Mouse (Mus musculus) heart, postnatal 14 days (tissue): ENCODE measurements around the gene Prpf4. TPM values are rescaled to one million over a fixed set of nuclear protein-coding genes. Genes with fewer than 3 reads are reported as not detected.

Experiments used
- DNase-seq, 2 experiments: peaks; one replicate each; pipeline ENCODE4 v3.0.0; 2021 to 2022
- intact Hi-C: fragments of 180-260 bp; cut with DNase I; formaldehyde crosslinking; loops from one replicate; pipeline ENCODE4 v1.15.1; 2025
- total RNA-seq, 2 experiments: library from RNA; stranded (reverse); gene quantifications; 2 replicates each; pipeline ENCODE4 v1.2.3; 2021

Prpf4 gene
- total RNA-seq, 2 experiments from 2014 or later: 9.7 to 10.7 TPM

- intact Hi-C loops: no loop called here
- no peak for DNase-seq
Measured at GRCm38 (mm10) chr4:62431522-62431921, 22.9 kb downstream of the Prpf4 start.

GRCm38 (mm10) chr4:62433939-62434870 is 25.6 kb downstream of the Prpf4 start:
- DNase-seq: no peak
- intact Hi-C loops: no loop called here

DNA sequence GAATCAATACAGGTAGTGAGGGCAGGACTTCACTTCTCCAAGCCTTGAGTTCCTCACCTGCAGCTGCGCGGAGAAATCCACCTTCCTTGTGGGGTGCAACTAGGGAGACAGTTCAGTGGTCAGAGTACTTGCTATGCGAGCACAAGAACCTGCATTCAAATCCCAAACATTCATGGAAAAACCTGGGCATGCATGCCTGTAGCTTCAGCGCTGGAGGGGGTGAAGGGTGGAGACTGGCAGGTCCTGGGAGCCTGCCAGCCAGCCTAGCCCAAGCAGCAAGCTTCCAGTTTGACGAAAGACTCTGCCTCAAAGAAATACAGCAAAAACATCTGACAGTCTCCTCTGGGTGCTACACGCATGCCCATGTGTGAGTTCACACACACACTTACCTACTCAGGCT is 26.5 kb downstream of the Prpf4 start, which contains the start of gene Rnf183:
Rnf183 (minus strand) TSS at position 172 of the 400 bp plus-strand sequence.
- intact Hi-C loops: no loop called here
- no peak for DNase-seq

DNA sequence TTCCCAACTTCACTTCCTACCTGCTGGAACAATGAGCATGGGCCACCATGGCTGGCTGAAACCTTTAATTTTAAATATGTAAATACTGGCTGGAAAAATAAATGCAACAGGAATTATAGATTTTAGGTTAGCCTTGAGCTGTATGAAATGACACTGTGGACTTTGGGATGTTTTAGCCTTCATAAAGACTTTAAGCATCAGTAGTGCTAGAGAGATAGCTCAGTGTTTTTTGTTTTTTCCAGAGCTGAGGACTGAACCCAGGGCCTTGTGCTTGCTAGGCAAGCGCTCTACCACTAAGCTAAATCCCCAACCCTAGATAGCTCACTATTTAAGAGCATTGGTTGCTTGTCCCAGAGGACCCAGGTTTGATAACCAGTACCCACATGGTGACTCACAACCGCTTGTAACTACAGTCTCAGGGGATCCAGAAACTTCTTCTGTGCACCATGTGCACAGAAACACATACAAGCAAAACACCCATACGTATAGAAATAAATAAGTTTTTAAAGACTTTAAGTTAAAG is 28.7 kb downstream of the Prpf4 start:
- intact Hi-C loops: no loop called here
- DNase-seq: no peak

GRCm38 (mm10) chr4:62437871-62438270 is 29.3 kb downstream of the Prpf4 start:
- DNase-seq: no peak
- intact Hi-C loops: no loop called here

DNA sequence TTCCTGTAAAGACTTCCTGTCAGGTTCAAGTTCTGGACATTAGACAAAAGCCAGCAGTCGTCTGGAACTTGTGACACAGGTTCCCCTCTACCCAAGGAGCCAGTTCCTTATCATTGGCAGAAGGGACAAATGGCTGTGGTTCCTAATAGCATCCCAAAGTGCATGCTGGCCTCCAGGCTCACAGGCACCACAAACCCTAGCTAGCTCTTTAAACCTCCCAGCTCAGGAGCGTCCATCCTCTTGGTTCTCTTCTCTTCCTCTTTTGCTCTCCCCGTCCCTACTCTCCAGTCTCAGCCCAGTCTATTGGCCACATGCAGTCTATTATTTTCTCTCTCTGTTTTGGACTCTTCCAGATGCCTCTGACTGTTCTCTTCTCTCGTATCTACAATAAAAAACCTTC is 31.2 kb downstream of the Prpf4 start:
- DNase-seq: no peak
- intact Hi-C loops: no loop called here

GRCm38 (mm10) chr4:62440544-62440943 is 31.9 kb downstream of the Prpf4 start:
- intact Hi-C loops: no loop called here
- DNase-seq: no peak

DNA sequence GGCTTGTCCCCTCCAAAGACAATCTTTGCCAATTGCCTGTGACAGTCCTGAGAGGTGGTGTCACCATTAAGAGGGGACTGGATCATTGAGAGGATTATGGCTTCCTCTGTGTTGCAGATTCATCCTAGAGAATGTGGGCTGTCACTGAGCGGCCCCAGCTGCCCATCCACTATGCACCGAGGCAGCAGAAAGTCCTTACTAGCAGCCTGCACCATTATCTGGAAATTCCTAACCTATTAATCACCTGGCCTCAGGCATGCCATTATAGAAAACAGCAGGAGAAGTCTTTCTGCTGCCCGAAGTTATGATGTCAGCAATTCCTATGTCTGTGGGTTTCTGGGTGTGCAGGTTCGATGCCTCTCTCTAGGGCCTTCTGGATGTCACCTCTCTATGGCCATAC is 32.4 kb downstream of the Prpf4 start:
- intact Hi-C loops: no loop called here

GRCm38 (mm10) chr4:62454995-62455394 is 46.4 kb downstream of the Prpf4 start:
- DNase-seq: peak; percentile 34 to 60
- intact Hi-C loops: loop anchor here (5.0 kb wide), 2 partner anchors 52 to 307 kb away; no protein-coding TSS in a partner anchor

More for the DNA sequence above, 32.4 kb downstream of the Prpf4 start:
- no peak for DNase-seq

GRCm38 (mm10) chr4:62459081-62459480 is 50.5 kb downstream of the Prpf4 start:
- intact Hi-C loops: loop anchor here (5.0 kb wide), 2 partner anchors 48 to 303 kb away; no protein-coding TSS in a partner anchor
- DNase-seq: no peak

DNA sequence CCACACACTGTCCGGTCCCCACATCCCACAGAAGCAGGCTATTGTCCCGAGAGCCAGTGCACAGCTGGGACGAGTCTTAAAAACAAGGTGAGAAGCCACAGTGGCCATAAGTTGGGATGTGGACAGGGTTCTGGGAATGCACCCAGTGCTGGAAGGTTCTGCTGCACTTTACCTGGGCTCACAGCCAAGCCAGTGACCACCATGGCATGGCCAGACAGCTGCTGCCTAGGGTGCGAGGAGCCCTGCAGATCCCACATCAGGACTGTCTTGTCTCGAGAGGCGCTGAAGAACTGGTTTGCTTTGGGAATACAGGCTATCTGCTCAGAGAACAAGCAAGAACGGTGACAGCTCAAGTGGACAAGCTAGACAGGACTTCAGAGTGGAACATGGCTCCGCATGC is 51.8 kb downstream of the Prpf4 start:
- intact Hi-C loops: no loop called here
- DNase-seq: no peak

DNA sequence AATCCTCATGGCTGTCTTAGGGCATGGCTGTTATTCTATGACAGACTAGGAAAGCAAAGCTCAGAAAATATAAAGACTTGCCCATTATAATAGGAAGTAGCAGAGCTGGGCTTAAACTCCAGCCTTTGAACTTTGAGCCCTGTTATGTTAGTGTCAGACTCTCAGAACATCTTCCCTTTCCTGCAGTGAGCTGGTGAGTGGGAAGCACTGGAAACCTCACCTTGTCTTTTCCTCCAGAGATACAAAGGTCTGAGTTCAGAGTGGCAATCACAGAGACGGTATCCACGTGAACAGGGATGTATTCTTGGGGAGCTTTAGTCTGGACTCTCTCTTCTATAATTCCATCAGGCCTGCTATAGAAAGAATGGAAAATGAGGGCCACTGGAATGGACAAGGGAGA is 54.5 kb downstream of the Prpf4 start:
- no peak for DNase-seq
- intact Hi-C loops: no loop called here

GRCm38 (mm10) chr4:62468158-62468557 is 59.6 kb downstream of the Prpf4 start:
- intact Hi-C loops: no loop called here
- no peak for DNase-seq

GRCm38 (mm10) chr4:62470598-62471051 is 62.0 kb downstream of the Prpf4 start, which contains the start of gene Wdr31:
Gene Wdr31 (minus strand): TSS chr4:62470896.
- intact Hi-C loops: no loop called here
- peak; percentile 68 to 86 for DNase-seq

GRCm38 (mm10) chr4:62472071-62472470 is 63.5 kb downstream of the Prpf4 start:
- intact Hi-C loops: no loop called here
- DNase-seq: no peak

DNA sequence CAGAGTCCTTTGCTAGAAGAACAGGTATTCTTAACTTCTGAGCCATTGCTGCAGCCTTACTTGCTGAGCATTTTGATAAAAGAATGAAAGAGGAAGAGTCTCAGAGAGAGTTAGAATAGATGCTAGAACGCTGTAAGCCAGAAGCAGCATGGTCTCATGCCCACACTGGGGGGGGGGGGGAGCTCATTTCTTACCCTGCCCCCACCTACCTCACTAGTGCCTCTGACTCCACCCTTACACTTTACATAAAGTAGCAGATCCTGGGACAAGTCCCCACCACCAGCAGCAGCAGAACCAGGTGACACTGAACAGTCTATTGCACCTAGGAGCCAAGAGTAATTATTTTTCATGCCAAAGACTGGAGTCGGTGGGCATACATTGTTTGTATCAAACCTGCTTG is 66.5 kb downstream of the Prpf4 start:
- no peak for DNase-seq
- intact Hi-C loops: no loop called here

DNA sequence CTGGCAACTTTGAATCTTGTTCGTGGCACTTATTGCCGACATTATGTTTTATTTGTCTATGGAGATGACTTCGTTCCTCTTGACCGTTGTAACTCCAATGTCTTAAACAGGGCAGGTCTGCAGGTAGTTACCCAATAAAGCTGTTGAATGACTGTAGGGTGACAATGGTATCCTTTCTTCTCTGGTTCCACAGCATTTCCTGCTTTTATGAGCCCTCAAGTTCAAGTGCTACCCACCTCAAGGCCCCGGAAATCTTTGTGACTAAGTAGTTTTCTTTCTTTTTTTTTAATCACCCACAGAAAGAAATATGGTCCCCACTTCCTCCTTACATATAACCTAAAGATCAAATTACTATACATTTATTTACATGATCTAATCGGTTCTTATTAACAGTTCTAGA is 67.2 kb downstream of the Prpf4 start:
- DNase-seq: no peak
- intact Hi-C loops: no loop called here

Other genes starting within 250 kb of the Prpf4 start
- 1 to 10 TPM; 2.3 to 2.8 TPM for gene Zfp37, start 177.8 kb upstream of the Prpf4 start, total RNA-seq
- 10 to 100 TPM; 16.2 to 17.2 TPM for gene Slc31a2, start 146.2 kb upstream of the Prpf4 start, total RNA-seq
- gene Fkbp15, start 48.2 kb upstream of the Prpf4 start, total RNA-seq: 10 to 100 TPM; 19.5 to 23.6 TPM
- 10 to 100 TPM; 25.9 to 28.5 TPM for gene Slc31a1, start 48.1 kb upstream of the Prpf4 start, total RNA-seq
- gene Cdc26, start 155 bp upstream of the Prpf4 start, total RNA-seq: 10 to 100 TPM; 42.3 to 44.4 TPM
- gene Rnf183, start 26.5 kb downstream of the Prpf4 start, total RNA-seq: not detected
- gene Wdr31, start 62.1 kb downstream of the Prpf4 start, total RNA-seq: under 1 TPM; 0.65 to 0.66 TPM
- under 1 TPM in 1 of 2 experiments, not detected in 1; 0.12 TPM for gene Bspry, start 71.3 kb downstream of the Prpf4 start, total RNA-seq
- gene Hdhd3, start 94.7 kb downstream of the Prpf4 start, total RNA-seq: 1 to 10 TPM; 5.0 to 5.4 TPM
- gene Alad, start 111.1 kb downstream of the Prpf4 start, total RNA-seq: 10 to 100 TPM; 46.5 to 47.9 TPM
- gene Pole3, start 116.3 kb downstream of the Prpf4 start, total RNA-seq: 10 to 100 TPM; 18.6 to 19.1 TPM
- gene 4933430I17Rik, start 116.6 kb downstream of the Prpf4 start, total RNA-seq: under 1 TPM in 1 of 2 experiments, not detected in 1; 0.19 TPM
- 10 to 100 TPM; 38.9 to 42.2 TPM for gene Rgs3, start 151.1 kb downstream of the Prpf4 start, total RNA-seq